Mouse (Mus musculus) urinary bladder, postnatal 4 days (tissue): Measurements from ENCODE around the gene Ppm1b.

Source experiments
- DNase-seq, 2 experiments: peaks; one replicate each; pipeline ENCODE4 v3.0.0; 2021 to 2022; ENCODE audit warnings: low spot score in 2 of 2

Gene Ppm1b

GRCm38 (mm10) chr17:84957487-84958259 lies 1.1 kb downstream of the Ppm1b start:
- DNase-seq = peak; percentile 100

GRCm38 (mm10) chr17:84958411-84958911 lies 1.9 kb downstream of the Ppm1b start:
- DNase-seq = no peak

- no peak for DNase-seq
These were observed 2.6 kb downstream of the Ppm1b start for GRCm38 (mm10) chr17:84958986-84959664.

GRCm38 (mm10) chr17:84959665-84960020 lies 3.1 kb downstream of the Ppm1b start:
- DNase-seq = no peak

- no peak for DNase-seq
These were observed 3.6 kb downstream of the Ppm1b start for GRCm38 (mm10) chr17:84960136-84960535.

- DNase-seq = no peak
These were observed 5.5 kb downstream of the Ppm1b start for GRCm38 (mm10) chr17:84962046-84962445.

GRCm38 (mm10) chr17:84963651-84964050 lies 7.1 kb downstream of the Ppm1b start:
- DNase-seq = no peak

- no peak for DNase-seq
These were observed 9.7 kb downstream of the Ppm1b start for GRCm38 (mm10) chr17:84966231-84966630.

GRCm38 (mm10) chr17:84967045-84967444 lies 10.5 kb downstream of the Ppm1b start:
- DNase-seq = no peak

GRCm38 (mm10) chr17:84969916-84970315 lies 13.4 kb downstream of the Ppm1b start:
- no peak for DNase-seq

- DNase-seq = no peak
These were observed 25.2 kb downstream of the Ppm1b start for GRCm38 (mm10) chr17:84981721-84982120.

- DNase-seq = no peak
These were observed 26.2 kb downstream of the Ppm1b start for GRCm38 (mm10) chr17:84982735-84983134.

GRCm38 (mm10) chr17:84986368-84986767 lies 29.8 kb downstream of the Ppm1b start:
- no peak for DNase-seq

GRCm38 (mm10) chr17:84987834-84988410 lies 31.4 kb downstream of the Ppm1b start:
- no peak for DNase-seq

- DNase-seq = no peak
These were observed 32.0 kb downstream of the Ppm1b start for GRCm38 (mm10) chr17:84988514-84988913.

GRCm38 (mm10) chr17:84995844-84996243 lies 39.3 kb downstream of the Ppm1b start:
- no peak for DNase-seq

- DNase-seq = no peak
These were observed 41.1 kb downstream of the Ppm1b start for GRCm38 (mm10) chr17:84997639-84998038.

- no peak for DNase-seq
These were observed 43.1 kb downstream of the Ppm1b start for GRCm38 (mm10) chr17:84999636-85000035.

- DNase-seq = no peak
These were observed 56.9 kb downstream of the Ppm1b start for GRCm38 (mm10) chr17:85013485-85013884.

- DNase-seq = no peak
These were observed 58.1 kb downstream of the Ppm1b start for GRCm38 (mm10) chr17:85014632-85015031.

GRCm38 (mm10) chr17:85018344-85018743 lies 61.8 kb downstream of the Ppm1b start:
- no peak for DNase-seq

- DNase-seq = no peak
These were observed 62.3 kb downstream of the Ppm1b start for GRCm38 (mm10) chr17:85018794-85019193.

- no peak for DNase-seq
These were observed 63.8 kb downstream of the Ppm1b start for GRCm38 (mm10) chr17:85020343-85020742.
